Mouse (Mus musculus) frontal cortex, postnatal 36 days (tissue): ENCODE data around the gene Usp28.

Experiments used
- DNase-seq, 2 experiments: peaks; one replicate each; pipeline ENCODE4 v3.0.0; 2022; ENCODE audit warnings: low spot score in 2 of 2

Usp28 gene

DNA sequence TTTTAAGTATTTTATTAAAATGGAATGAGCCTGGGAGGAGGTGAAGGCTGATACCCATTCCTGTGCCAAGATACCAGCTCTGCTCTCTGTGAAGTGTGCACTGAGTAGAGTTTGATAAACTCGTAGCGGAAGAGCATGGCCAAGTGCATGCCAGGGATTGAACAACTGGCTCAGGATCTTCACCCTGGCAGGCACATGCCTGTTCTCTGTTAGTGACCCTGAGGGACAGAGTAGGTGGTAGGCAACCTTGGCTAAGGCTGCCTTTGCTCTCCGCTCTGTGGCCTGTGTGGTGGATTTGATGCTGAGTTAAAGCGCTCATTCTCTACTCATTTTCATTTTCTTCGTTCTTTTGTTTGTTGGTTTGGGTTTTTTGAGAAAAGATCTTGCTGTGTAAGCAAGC is 36.1 kb downstream of the Usp28 start:
- DNase-seq: no peak

DNA sequence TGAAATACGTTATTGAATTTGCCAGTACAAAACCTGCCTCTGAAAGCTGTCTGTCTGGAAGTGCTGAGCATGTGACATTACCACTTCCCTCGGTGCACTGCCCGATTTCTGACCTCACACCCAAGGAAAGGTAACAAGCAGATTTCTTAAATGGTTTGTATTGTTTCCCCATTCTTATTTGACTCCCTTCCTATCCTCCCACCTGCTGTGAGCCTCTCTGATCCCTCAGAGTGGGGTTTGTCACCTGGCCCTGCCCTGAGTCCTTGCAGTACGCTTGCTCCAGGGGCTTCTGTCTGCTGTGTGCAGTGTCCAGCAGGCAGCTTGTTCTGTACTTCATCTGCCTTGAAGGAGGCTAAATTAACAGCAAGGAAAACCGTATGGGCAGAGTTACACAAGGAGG is 38.8 kb downstream of the Usp28 start:
- no peak for DNase-seq

DNA sequence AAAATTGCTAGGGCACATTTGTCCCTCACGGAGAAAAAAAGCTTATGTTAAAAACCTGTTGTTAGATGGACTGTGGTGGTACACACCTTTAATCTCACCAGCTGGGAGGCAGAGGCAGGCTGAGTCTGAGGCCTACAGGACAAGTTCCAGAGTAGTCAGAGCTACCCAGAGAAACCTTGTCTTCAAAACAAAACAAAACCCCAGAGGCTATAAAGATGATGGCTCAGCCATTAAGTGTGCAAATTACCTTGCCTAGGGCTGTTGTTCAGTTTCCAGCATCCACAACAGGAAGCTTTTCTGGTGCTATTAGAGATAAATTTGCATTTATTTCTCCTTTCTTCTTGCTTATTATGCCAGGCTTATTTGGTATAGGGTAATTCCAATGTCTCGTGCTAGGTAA is 39.4 kb downstream of the Usp28 start:
- no peak for DNase-seq

DNA sequence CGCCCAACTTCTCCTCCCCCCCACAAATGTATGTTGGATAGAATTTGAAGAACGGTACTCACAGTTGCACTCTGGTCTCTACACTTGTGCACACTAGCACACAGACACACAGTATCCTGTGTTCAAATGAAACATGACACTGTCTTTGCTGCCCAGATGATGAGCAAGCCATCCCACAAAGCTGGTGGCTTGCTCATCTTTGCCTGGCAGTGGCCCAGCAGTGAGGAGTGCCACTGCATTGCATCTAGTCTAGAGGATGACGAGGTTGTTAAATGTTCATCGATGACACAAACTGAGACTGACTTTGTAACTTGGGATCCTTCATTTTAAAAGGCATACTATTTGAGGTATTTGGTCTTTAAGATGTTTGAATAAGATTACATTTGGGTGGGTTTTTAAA is 49.6 kb downstream of the Usp28 start:
- DNase-seq: peak; percentile 14 to 24

DNA sequence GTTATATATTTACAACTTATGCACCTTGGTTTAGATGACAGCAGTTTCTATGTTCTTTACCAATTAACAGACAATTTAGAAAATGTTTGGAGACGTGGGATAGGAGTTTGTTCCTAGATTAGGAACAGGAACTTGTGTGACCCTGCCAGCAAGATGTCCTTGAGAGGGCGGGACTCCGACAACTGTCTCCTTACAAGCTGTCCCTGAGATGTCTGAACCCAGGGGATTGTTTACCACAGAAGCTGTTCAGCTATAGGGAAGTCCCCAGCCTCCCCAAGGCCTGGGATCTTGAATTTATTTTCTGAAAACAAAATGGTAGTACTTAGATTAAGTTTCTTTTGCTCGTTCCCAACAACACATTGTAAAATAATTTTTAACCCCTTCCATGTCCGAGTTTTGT is 65.7 kb downstream of the Usp28 start:
- no peak for DNase-seq

DNA sequence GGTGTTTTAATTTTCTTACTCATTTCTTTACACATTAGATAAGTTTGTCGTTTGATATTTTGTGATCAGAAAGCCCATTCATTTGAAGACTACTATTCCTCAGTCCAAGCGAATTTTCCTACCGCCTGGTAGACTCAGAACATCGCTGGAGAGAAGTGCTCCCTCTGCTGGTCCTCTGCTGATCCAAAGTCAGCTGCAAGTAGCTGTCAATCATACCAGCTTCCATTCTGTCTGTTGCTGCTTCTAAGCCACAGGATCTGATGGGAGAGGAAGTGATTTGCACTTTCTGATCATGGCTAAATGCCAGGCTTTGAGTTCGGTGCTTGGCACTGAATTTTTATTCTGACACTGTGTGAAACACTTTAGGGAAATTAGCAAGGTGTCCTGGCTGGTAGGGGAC is 66.2 kb downstream of the Usp28 start:
- DNase-seq: peak; percentile 60 to 67

DNA sequence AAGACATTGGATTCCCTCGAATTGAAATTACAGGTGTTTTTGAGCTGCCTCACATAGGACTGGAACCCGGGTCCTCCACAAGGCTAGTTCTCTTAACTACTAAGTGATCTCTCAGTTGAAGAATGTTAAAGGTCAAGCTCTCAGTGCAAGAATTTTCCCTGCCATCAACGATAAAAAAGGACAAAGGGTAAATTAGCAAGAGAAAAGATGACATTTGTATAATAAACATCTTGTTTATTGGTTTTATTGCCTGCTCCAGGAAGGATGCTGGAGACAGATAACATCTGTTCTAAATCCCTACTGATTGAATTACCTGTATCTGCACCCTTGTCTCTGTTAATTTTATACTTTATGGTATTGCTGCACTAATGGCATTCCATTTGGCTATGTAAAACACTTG is 68.9 kb downstream of the Usp28 start:
- no peak for DNase-seq

DNA sequence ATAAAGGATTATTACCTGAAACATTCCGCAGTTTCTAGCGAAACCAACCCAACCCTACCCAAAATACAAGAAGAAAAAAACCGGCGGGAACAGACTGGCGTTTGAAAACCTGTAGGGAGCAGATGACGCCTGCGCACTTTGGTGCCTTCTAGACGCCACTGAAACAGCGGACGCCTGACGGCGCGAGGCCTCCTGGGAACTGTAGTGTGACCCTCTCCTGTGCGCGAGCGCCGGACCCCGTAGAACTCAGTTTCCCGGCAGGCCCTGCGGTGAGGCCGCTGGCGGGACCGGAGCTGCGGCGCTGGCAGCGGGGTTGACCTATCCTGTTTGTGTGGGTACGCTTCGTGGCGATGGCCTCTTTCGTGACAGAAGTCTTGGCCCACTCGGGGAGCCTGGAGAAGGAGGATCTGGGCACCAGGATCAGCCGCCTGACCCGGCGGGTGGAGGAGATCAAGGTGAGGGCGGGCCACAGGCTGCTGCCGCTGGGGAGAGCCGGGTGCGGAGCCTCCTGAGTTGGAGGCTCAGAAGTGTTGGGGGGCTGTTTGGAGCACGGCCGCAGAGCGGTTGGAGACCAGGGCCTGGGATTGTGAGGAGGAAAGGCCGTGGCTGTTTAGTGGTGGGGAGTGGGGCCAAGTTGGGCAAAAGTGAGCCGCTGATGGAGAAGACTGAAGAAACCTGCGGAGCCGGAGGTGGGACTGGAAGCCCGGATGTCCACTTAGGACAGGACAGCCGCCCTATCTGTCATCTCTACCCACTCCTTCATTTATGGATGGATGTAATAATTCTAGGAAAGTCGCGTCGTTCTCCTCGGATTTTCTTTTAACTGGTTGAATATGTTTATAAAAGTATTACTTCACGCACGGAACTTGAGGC is 70.4 kb downstream of the Usp28 start, which contains the start of gene Zw10:
Gene Zw10 (plus strand): TSS at position 281 of the 873 bp plus-strand sequence.
- DNase-seq: peak; percentile 96

DNA sequence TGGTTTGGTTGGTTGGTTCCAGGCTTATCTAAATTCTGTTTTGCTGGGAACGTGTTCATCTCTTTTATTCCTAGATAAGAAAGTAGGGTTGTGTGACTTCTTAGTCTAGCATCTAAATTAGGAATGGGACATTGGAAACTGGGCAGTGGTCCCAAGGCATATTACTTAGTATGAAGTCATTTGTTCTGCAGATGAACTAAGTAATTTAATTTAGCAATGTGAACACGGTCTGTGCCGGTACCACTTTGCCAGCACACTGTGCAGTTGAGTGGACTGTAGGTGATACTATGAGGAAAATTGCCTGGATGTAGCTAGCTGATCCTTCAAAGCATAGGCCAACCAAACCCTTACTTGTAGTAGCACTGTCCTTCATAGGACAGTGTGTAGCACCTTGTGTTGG is 91.7 kb downstream of the Usp28 start:
- DNase-seq: no peak

DNA sequence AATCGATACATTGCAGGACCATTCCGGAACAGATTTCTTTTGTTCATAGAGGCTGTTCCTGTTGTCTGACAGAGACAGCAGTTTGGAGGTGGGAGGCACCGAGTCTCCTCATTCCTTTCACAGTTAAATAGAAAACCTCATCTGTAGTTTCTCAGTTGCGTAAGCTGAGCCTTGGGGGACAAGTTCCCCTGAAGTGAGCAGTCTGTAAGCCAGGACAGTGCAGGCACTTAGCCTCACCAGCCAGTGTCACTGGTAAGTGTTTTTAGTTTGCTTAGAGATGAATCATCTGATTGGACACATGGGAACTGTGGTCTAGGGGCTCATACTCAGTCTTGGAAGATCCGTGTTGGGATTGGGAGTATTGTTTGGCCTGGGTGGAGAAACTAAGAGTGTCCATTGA is 95.9 kb downstream of the Usp28 start, which contains the start of gene Tmprss5:
Gene Tmprss5 (plus strand): TSS at position 154 of the 400 bp plus-strand sequence.
- DNase-seq: no peak

DNA sequence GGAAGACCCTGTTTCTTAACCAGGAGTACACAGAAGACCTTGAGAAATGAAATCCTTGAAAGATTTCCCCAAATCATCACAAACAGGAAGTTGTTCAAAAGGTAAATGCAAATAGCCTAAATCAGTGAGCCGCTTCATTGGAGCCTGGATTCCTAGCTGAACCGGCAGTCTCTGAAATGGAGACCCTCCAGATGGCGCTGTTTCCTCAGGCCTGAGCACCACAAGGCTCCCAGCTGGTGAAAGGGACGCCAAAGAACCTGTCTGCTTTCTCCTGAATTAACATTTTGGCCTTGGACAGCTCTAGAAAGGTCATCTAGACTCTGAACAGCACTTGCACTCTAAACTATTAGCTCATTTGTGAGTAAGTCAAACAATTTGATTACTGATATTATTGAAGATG is 96.4 kb downstream of the Usp28 start:
- peak; percentile 70 to 78 for DNase-seq

DNA sequence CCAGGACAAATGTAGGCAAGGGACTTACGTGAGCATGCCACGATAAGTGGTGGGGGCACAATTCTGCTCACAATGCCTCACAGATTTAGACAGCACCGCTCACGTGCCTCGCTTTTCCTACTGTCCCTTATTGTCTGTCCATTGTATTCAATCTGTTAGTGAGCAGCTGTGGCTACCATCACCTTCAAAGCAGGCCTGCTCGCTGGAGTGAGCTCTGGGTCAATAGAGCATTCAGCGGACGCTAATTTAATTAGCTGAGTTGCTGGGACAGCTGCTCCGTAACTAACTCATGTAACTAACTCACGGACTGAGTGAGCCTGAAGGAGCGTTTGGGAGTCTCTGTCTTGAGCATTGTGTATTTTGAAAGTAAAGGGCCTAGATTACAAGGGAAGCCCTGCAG is 102.1 kb downstream of the Usp28 start:
- no peak for DNase-seq
